Mouse (Mus musculus) forebrain, embryonic 10.5 days (tissue): ENCODE results near the gene 9630041A04Rik. TPM values are rescaled to one million over a fixed set of nuclear protein-coding genes. Genes with fewer than 3 reads are reported as not detected.

ENCODE experiments used
- DNase-seq: peaks from one replicate; pipeline ENCODE4 v3.0.0-alpha.2; 2017; ENCODE audit warnings: low spot score; ENCODE audit errors: extremely low spot score
- H3K27ac ChIP-seq: fragments of 300-500 bp; sonication (generic); 2 replicates; pipeline ENCODE4 v1.5.1; 2016; ENCODE audit warnings: mild to moderate bottlenecking
- H3K27me3 ChIP-seq: fragments of 300-500 bp; sonication (generic); 2 replicates; pipeline ENCODE4 v1.6.1; 2016; ENCODE audit warnings: mild to moderate bottlenecking; ENCODE audit not compliant: poor library complexity, severe bottlenecking
- H3K36me3 ChIP-seq: fragments of 300-500 bp; sonication (generic); replicated peaks from 2 replicates; pipeline ENCODE4 v1.6.1; 2016; ENCODE audit warnings: mild to moderate bottlenecking, moderate library complexity
- H3K4me1 ChIP-seq: fragments of 300-500 bp; sonication (generic); 2 replicates; pipeline ENCODE4 v1.6.1; 2016
- H3K4me3 ChIP-seq: fragments of 300-500 bp; sonication (generic); 2 replicates; pipeline ENCODE4 v1.5.1; 2016; ENCODE audit warnings: mild to moderate bottlenecking, moderate library complexity
- H3K9me3 ChIP-seq: fragments of 300-500 bp; sonication (generic); 2 replicates; pipeline ENCODE4 v1.6.1; 2016; ENCODE audit warnings: mild to moderate bottlenecking, moderate library complexity
- WGBS: fragments of 180-500 bp; shearing (Covaris S2); methylation state at CpG from one replicate; pipeline ENCODE4 v1.1.7; 2016; 5-methylcytosine and 5-hydroxymethylcytosine counted together
- polyA plus RNA-seq: library from polyadenylated mRNA; unstranded; fragments of >200 nt; fragmentation: Nextera tagmentation; extraction: Ambion mirVana; gene quantifications from 2 replicates; pipeline ENCODE4 v1.2.1, GENCODE M21; 2016

Gene 9630041A04Rik
- not detected in 2 replicates for polyA plus RNA-seq

- no peak for DNase-seq
- Histone ChIP-seq H3K27me3 (no peaks in the 10 kb centered on the region), H3K9me3 (no peaks in the 10 kb centered on the region), H3K4me1 (peaks cover 24% of the 10 kb centered on the region), H3K27ac (peak within 1 kb of the TSS; percentile 40; the same call in 1 of the 2 replicates), H3K4me3 (no peak within 1 kb of the TSS), H3K36me3 (no peaks in the 10 kb centered on the region)
- WGBS: 85% methylated on average over 15 of the region's 15 CpGs
Measured at GRCm38 (mm10) chr9:101861596-101862471, at the start of gene 9630041A04Rik. 9630041A04Rik (plus strand) TSS chr9:101861841.

- DNase-seq: no peak
- H3K27me3 ChIP-seq: peaks cover 26% of the 10 kb centered on the region
- 37% methylated on average over 7 of the region's 7 CpGs for WGBS
Measured at GRCm38 (mm10) chr9:101823896-101824295, 37.7 kb upstream of the 9630041A04Rik start.

GRCm38 (mm10) chr9:101825626-101826025 is 36.0 kb upstream of the 9630041A04Rik start:
- H3K9me3 ChIP-seq: no peaks in the 10 kb centered on the region
- H3K36me3 ChIP-seq: no peaks in the 10 kb centered on the region
- H3K4me3 ChIP-seq: no peak overlapping the region
- peaks cover 26% of the 10 kb centered on the region for H3K27me3 ChIP-seq
- no peak for DNase-seq
- WGBS: 90% methylated on average over 8 of the region's 8 CpGs
- no peak overlapping the region for H3K27ac ChIP-seq
- H3K4me1 ChIP-seq: peaks cover 24% of the 10 kb centered on the region

More at GRCm38 (mm10) chr9:101823896-101824295, 37.7 kb upstream of the 9630041A04Rik start:
- no peaks in the 10 kb centered on the region for H3K36me3 ChIP-seq
- no peak overlapping the region for H3K27ac ChIP-seq
- peaks cover 24% of the 10 kb centered on the region for H3K4me1 ChIP-seq
- no peak overlapping the region for H3K4me3 ChIP-seq
- H3K9me3 ChIP-seq: no peaks in the 10 kb centered on the region

- H3K36me3 ChIP-seq: no peaks in the 10 kb centered on the region
- DNase-seq: no peak
- H3K27ac ChIP-seq: no peak overlapping the region
- WGBS: 84% methylated on average over 2 of the region's 2 CpGs
- no peaks in the 10 kb centered on the region for H3K9me3 ChIP-seq
- H3K4me3 ChIP-seq: no peak overlapping the region
- H3K27me3 ChIP-seq: no peaks in the 10 kb centered on the region
- H3K4me1 ChIP-seq: no peaks in the 10 kb centered on the region
Measured at GRCm38 (mm10) chr9:101833619-101834018, 28.0 kb upstream of the 9630041A04Rik start.

GRCm38 (mm10) chr9:101841101-101841500 is 20.5 kb upstream of the 9630041A04Rik start:
- DNase-seq: no peak
- Histone ChIP-seq H3K9me3 (no peaks in the 10 kb centered on the region), H3K4me3 (no peak overlapping the region), H3K27ac (no peak overlapping the region), H3K27me3 (no peaks in the 10 kb centered on the region), H3K36me3 (no peaks in the 10 kb centered on the region), H3K4me1 (no peaks in the 10 kb centered on the region)
- WGBS: 89% methylated on average over 11 of the region's 11 CpGs

- WGBS: 91% methylated on average over 4 of the region's 4 CpGs
- no peak for DNase-seq
- no peak overlapping the region for H3K27ac ChIP-seq
- H3K9me3 ChIP-seq: no peaks in the 10 kb centered on the region
- H3K36me3 ChIP-seq: no peaks in the 10 kb centered on the region
- no peaks in the 10 kb centered on the region for H3K4me1 ChIP-seq
- H3K27me3 ChIP-seq: no peaks in the 10 kb centered on the region
- H3K4me3 ChIP-seq: no peak overlapping the region
Measured at GRCm38 (mm10) chr9:101843893-101844292, 17.7 kb upstream of the 9630041A04Rik start.

DNA sequence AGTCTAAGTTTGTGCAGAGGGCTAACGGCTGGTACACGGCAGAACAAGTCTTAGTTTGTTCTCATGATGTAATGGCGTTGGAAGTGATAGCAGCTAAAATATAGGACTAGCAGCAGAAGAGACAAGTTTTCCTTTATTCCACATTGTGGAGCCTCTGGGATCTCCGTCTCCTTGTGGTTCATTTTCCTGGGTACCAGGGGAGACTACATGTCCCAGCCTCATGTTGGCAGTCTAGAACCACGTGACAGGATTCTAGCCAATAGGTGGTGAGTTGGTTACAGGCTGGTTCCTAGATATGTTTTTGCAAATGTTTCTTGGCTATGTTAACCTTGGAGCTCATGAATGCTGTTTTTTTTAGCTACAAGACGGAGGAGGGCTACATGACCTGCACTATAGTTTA is 15.9 kb upstream of the 9630041A04Rik start:
- H3K4me1 ChIP-seq: no peaks in the 10 kb centered on the region
- H3K36me3 ChIP-seq: no peaks in the 10 kb centered on the region
- DNase-seq: no peak
- no peak overlapping the region for H3K4me3 ChIP-seq
- no peaks in the 10 kb centered on the region for H3K27me3 ChIP-seq
- H3K9me3 ChIP-seq: no peaks in the 10 kb centered on the region; the same call in 1 of the 2 replicates
- WGBS: 84% methylated on average over 6 of the region's 6 CpGs
- H3K27ac ChIP-seq: no peak overlapping the region

GRCm38 (mm10) chr9:101862481-101863065 is 932 bp downstream of the 9630041A04Rik start:
- peaks cover 24% of the 10 kb centered on the region for H3K4me1 ChIP-seq
- peak overlapping the region; percentile 40; the same call in 1 of the 2 replicates for H3K27ac ChIP-seq
- H3K27me3 ChIP-seq: no peaks in the 10 kb centered on the region
- no peak overlapping the region for H3K4me3 ChIP-seq
- no peaks in the 10 kb centered on the region for H3K9me3 ChIP-seq
- 70% methylated on average over 12 of the region's 12 CpGs for WGBS
- no peaks in the 10 kb centered on the region for H3K36me3 ChIP-seq
- DNase-seq: no peak

DNA sequence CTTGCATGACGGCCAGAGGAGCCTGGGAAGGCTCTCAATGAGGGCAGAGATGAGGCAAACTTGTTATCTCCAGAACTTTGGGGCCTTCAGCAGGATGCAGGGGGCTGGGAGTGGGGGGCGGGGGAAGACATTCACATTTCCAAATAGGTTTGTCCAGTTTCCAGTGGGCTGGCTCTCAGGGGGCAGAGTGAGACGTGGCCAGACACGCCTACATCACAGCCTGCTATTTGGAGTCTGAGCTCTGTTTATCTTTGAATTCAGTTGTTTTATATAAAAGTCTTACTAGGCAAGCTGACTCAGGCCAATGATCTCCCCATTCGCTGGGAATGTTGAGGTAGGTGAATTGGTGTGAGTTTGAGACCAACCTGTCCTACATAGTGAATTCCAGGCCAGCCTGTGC is 1.5 kb downstream of the 9630041A04Rik start:
- no peak for DNase-seq
- WGBS: 87% methylated on average over 5 of the region's 5 CpGs
- H3K36me3 ChIP-seq: no peaks in the 10 kb centered on the region
- no peak overlapping the region for H3K4me3 ChIP-seq
- no peak overlapping the region for H3K27ac ChIP-seq
- peaks cover 24% of the 10 kb centered on the region for H3K4me1 ChIP-seq
- H3K27me3 ChIP-seq: no peaks in the 10 kb centered on the region
- no peaks in the 10 kb centered on the region for H3K9me3 ChIP-seq

- Histone ChIP-seq H3K27ac (no peak overlapping the region), H3K4me3 (no peak overlapping the region), H3K4me1 (no peaks in the 10 kb centered on the region), H3K36me3 (no peaks in the 10 kb centered on the region), H3K9me3 (no peaks in the 10 kb centered on the region), H3K27me3 (no peaks in the 10 kb centered on the region)
- WGBS: 95% methylated on average over 6 of the region's 6 CpGs
- no peak for DNase-seq
Measured at GRCm38 (mm10) chr9:101868593-101868992, 7.0 kb downstream of the 9630041A04Rik start.

GRCm38 (mm10) chr9:101870034-101870433 is 8.4 kb downstream of the 9630041A04Rik start:
- H3K27ac ChIP-seq: no peak overlapping the region
- no peaks in the 10 kb centered on the region for H3K27me3 ChIP-seq
- no peaks in the 10 kb centered on the region for H3K36me3 ChIP-seq
- H3K4me3 ChIP-seq: no peak overlapping the region
- WGBS: 86% methylated on average over 4 of the region's 4 CpGs
- H3K9me3 ChIP-seq: no peaks in the 10 kb centered on the region
- DNase-seq: no peak
- H3K4me1 ChIP-seq: no peaks in the 10 kb centered on the region

GRCm38 (mm10) chr9:101875306-101875705 is 13.7 kb downstream of the 9630041A04Rik start:
- no peaks in the 10 kb centered on the region for H3K9me3 ChIP-seq
- H3K4me3 ChIP-seq: no peak overlapping the region
- H3K36me3 ChIP-seq: no peaks in the 10 kb centered on the region
- 90% methylated on average over 1 of the region's 1 CpGs for WGBS
- DNase-seq: no peak
- peaks cover 11% of the 10 kb centered on the region; the same call in 1 of the 2 replicates for H3K4me1 ChIP-seq
- no peak overlapping the region for H3K27ac ChIP-seq
- H3K27me3 ChIP-seq: no peaks in the 10 kb centered on the region
